Mouse (Mus musculus) kidney, adult 2 months (tissue): ENCODE data around the gene Slc6a5. TPM values are rescaled to one million over a fixed set of nuclear protein-coding genes. Genes with fewer than 3 reads are reported as not detected.
A peak's percentile ranks its signal among the peaks of the same experiment; 100 is the strongest.
"Not testable (repeated sequence)": the region's sequence is repeated elsewhere in the genome, so short reads cannot be mapped to it uniquely, and the experiment has no call there.

Experiments used
- DNase-seq: peaks from one replicate; pipeline ENCODE4 v3.0.0; 2021
- H3K27ac ChIP-seq: fragments of 200-500 bp; 2 replicates; pipeline ENCODE4 v1.5.1; 2012; ENCODE audit warnings: low read depth, low read length, control low read depth, inconsistent platforms; ENCODE audit not compliant: insufficient read depth
- H3K27me3 ChIP-seq: fragments of 200-500 bp; replicated peaks from 2 replicates; pipeline ENCODE4 v1.6.1; 2012; ENCODE audit warnings: mild to moderate bottlenecking, moderate library complexity, low read length, inconsistent platforms; ENCODE audit not compliant: control insufficient read depth, insufficient read depth
- H3K36me3 ChIP-seq: fragments of 200-500 bp; 2 replicates; pipeline ENCODE4 v1.6.1; 2012; ENCODE audit warnings: mild to moderate bottlenecking, moderate library complexity, low read length, inconsistent platforms; ENCODE audit not compliant: control insufficient read depth, insufficient read depth
- H3K4me1 ChIP-seq: fragments of 200-500 bp; 2 replicates; pipeline ENCODE4 v1.6.1; 2011; ENCODE audit warnings: low read length; ENCODE audit not compliant: control insufficient read depth, insufficient read depth
- H3K4me3 ChIP-seq: fragments of 200-500 bp; 2 replicates; pipeline ENCODE4 v1.5.1; 2011; ENCODE audit warnings: mild to moderate bottlenecking, low read depth, low read length, control low read depth; ENCODE audit not compliant: insufficient read depth
- CTCF ChIP-seq: fragments of 200-500 bp; conservative IDR thresholded peaks from 2 replicates; pipeline ENCODE4 v1.5.1; 2011; ENCODE audit warnings: low read depth, mild to moderate bottlenecking, control low read depth, low read length, moderate library complexity, mixed read lengths; ENCODE audit not compliant: insufficient read depth, insufficient read length
- POLR2A ChIP-seq: fragments of 200-500 bp; IDR thresholded peaks from one replicate; pipeline ENCODE4 v1.6.1; 2011; ENCODE audit warnings: low read depth, low read length, control low read depth
- WGBS: fragments of 180-500 bp; shearing (Covaris S2); methylation state at CpG from one replicate; pipeline ENCODE4 v1.1.7; 2018; 5-methylcytosine and 5-hydroxymethylcytosine counted together
- polyA plus RNA-seq: library from polyadenylated mRNA; depleted of rRNA; stranded (reverse); fragments of >200 nt; gene quantifications from 2 replicates; pipeline ENCODE4 v1.2.3, GENCODE M21; 2012

The Slc6a5 gene
- polyA plus RNA-seq, 1 experiment: not detected

- no peak for DNase-seq
- Histone ChIP-seq H3K27ac (no peak overlapping the region), H3K36me3 (no peaks in the 10 kb centered on the region), H3K27me3 (no peaks in the 10 kb centered on the region), H3K4me1 (no peaks in the 10 kb centered on the region), H3K4me3 (no peak overlapping the region)
- TF ChIP-seq POLR2A (no peak), CTCF (no peak)
- 34% methylated on average over 4 of the region's 4 CpGs for WGBS
Observed at GRCm38 (mm10) chr7:49929999-49930398, 20.1 kb downstream of the Slc6a5 start.

GRCm38 (mm10) chr7:49933386-49934115 lies 23.6 kb downstream of the Slc6a5 start:
- not testable (repeated sequence) for H3K27me3 ChIP-seq, H3K4me3 ChIP-seq, H3K4me1 ChIP-seq, H3K27ac ChIP-seq, H3K36me3 ChIP-seq
- peak; percentile 17 for DNase-seq
- WGBS: 75% methylated on average over 14 of the region's 14 CpGs

DNA sequence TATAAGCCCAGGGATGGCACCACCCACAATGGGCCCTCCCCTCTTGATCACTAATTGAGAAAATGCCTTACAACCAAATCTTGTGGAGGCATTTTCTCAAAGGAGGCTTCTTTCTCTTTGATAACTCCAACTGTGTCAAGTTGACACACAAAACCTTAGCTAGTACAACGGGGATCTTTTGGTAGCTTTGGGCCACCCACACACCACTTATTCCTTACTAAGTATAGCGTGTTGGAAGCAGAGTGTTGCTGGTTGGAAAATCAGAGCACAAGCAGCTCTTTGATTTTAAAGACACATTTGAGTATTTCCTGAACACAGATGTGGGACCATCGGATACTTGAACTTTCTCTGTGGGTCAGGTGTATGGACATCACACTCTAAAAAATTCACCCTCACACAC lies 26.9 kb downstream of the Slc6a5 start:
- Histone ChIP-seq H3K4me3 (no peak overlapping the region), H3K27me3 (no peaks in the 10 kb centered on the region), H3K4me1 (no peaks in the 10 kb centered on the region), H3K36me3 (no peaks in the 10 kb centered on the region), H3K27ac (no peak overlapping the region)
- WGBS: 89% methylated on average over 3 of the region's 3 CpGs
- TF ChIP-seq CTCF (no peak), POLR2A (no peak)
- DNase-seq: no peak

- no peak overlapping the region for H3K27ac ChIP-seq
- DNase-seq: no peak
- H3K27me3 ChIP-seq: no peaks in the 10 kb centered on the region
- TF ChIP-seq POLR2A: no peak
- TF ChIP-seq CTCF: no peak
- 38% methylated on average over 3 of the region's 3 CpGs for WGBS
- no peak overlapping the region for H3K4me3 ChIP-seq
- no peaks in the 10 kb centered on the region for H3K36me3 ChIP-seq
- H3K4me1 ChIP-seq: no peaks in the 10 kb centered on the region
Observed at GRCm38 (mm10) chr7:49942023-49942422, 32.1 kb downstream of the Slc6a5 start.

GRCm38 (mm10) chr7:49942490-49942889 lies 32.5 kb downstream of the Slc6a5 start:
- no peaks in the 10 kb centered on the region for H3K4me1 ChIP-seq
- no peak overlapping the region for H3K27ac ChIP-seq
- WGBS: 48% methylated on average over 5 of the region's 5 CpGs
- TF ChIP-seq POLR2A: no peak
- no peak for TF ChIP-seq CTCF
- no peak overlapping the region for H3K4me3 ChIP-seq
- no peak for DNase-seq
- no peaks in the 10 kb centered on the region for H3K27me3 ChIP-seq
- H3K36me3 ChIP-seq: no peaks in the 10 kb centered on the region

GRCm38 (mm10) chr7:49946691-49947090 lies 36.7 kb downstream of the Slc6a5 start:
- TF ChIP-seq POLR2A: no peak
- no peak for TF ChIP-seq CTCF
- Histone ChIP-seq H3K4me3 (no peak overlapping the region), H3K27ac (no peak overlapping the region), H3K36me3 (no peaks in the 10 kb centered on the region), H3K4me1 (no peaks in the 10 kb centered on the region), H3K27me3 (no peaks in the 10 kb centered on the region)
- WGBS: 91% methylated on average over 9 of the region's 9 CpGs
- DNase-seq: no peak

DNA sequence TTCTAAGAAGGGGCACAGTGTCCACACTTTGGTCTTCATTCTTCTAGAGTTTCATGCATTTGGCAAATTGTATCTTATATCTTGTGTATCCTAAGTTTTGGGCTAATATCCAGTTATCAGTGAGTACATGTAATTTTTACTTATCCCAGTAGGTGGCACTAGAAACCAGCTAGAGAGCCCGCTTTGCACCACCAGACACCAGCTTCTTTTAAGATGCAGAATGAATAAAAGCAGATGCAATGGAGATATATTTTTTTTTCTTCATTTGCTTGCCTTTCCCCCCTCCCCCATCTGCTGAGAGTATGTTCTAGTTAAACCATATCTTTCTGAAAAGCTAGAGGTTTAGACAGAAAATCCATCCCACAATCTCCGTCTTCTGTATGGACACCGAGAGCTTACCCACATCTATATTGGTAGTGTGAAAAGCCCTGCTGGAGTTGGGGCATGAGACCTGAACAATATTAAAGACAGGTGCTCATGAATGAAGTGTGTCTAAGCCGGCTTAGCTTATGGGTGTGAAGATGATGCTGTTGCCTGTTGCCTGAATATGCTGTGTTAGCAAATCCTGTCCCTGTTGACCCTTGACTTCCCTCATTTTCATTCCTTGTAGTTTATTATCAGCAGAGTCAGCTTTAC lies 43.7 kb downstream of the Slc6a5 start:
- no peak overlapping the region for H3K4me3 ChIP-seq
- H3K27ac ChIP-seq: no peak overlapping the region
- DNase-seq: peak; percentile 55
- TF ChIP-seq POLR2A (no peak), CTCF (peak; percentile 52)
- H3K36me3 ChIP-seq: no peaks in the 10 kb centered on the region
- H3K4me1 ChIP-seq: no peaks in the 10 kb centered on the region
- 53% methylated on average over 4 of the region's 4 CpGs for WGBS
- H3K27me3 ChIP-seq: no peaks in the 10 kb centered on the region

DNA sequence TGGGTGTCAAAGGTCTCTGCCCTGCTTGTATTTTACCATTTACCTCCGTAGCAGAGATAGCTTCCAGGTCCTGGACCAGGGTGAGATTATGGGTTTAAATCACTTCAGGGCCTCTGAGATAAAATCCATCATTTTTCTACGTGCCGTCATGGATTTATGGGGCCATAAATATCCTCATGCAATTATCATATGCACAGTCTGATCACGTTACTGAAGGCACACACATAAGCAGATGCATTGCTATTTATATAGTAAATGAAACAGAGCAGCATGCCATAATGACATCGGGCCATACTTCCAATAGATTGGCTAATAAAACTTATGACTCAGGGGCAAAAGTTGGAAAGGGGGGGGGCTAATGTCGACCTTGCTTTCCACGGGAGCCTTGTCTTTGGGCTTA lies 44.9 kb downstream of the Slc6a5 start:
- Histone ChIP-seq H3K27me3 (no peaks in the 10 kb centered on the region), H3K4me3 (no peak overlapping the region), H3K36me3 (no peaks in the 10 kb centered on the region), H3K4me1 (no peaks in the 10 kb centered on the region), H3K27ac (no peak overlapping the region)
- 22% methylated on average over 7 of the region's 7 CpGs for WGBS
- TF ChIP-seq CTCF (no peak), POLR2A (no peak)
- DNase-seq: no peak
